Mouse (Mus musculus) CH12.LX (cell line): Measurements from ENCODE around the gene Micu2. TPM values are rescaled to one million over a fixed set of nuclear protein-coding genes. Genes with fewer than 3 reads are reported as not detected.

Source experiments
- DNase-seq: peaks from one replicate; pipeline ENCODE4 v3.0.0-alpha.2; 2013; ENCODE audit errors: extremely low read depth
- H3K27ac ChIP-seq: 2 replicates; pipeline ENCODE4 v1.5.1; 2012; ENCODE audit warnings: low read depth, mild to moderate bottlenecking, control low read depth, moderate library complexity; ENCODE audit not compliant: insufficient read depth
- H3K27me3 ChIP-seq: replicated peaks from 2 replicates; pipeline ENCODE3; 2012; ENCODE audit warnings: inconsistent platforms
- H3K36me3 ChIP-seq, 2 experiments: replicated peaks in 1 of 2; 2 replicates each; pipeline versions ENCODE3 to v1.6.1; 2012; ENCODE audit warnings: inconsistent platforms in 1 of 2, low read length in 1 of 2, mild to moderate bottlenecking in 1 of 2, mixed read lengths in 1 of 2, moderate library complexity in 1 of 2; ENCODE audit not compliant: control insufficient read depth in 1 of 2, insufficient read depth in 1 of 2
- H3K4me1 ChIP-seq, 2 experiments: 2 replicates each; pipeline ENCODE4 v1.6.1; 2012; ENCODE audit warnings: inconsistent platforms in 1 of 2, moderate library complexity in 1 of 2; ENCODE audit not compliant: insufficient read depth in 2 of 2, control insufficient read depth in 1 of 2
- H3K4me2 ChIP-seq: 2 replicates; pipeline ENCODE4 v1.6.1; 2012; ENCODE audit warnings: low read depth, mild to moderate bottlenecking, control low read depth; ENCODE audit not compliant: poor library complexity, insufficient read depth, severe bottlenecking
- H3K4me3 ChIP-seq, 3 experiments: fragments of 150-350 bp in 1 of 3; sonication (generic) in 1 of 3; replicated peaks in 1 of 3; 2 replicates each; pipeline versions ENCODE3 to v1.5.1; 2011 to 2012; ENCODE audit warnings: low read depth in 2 of 3, low read length in 2 of 3, mild to moderate bottlenecking in 2 of 3, moderate library complexity in 2 of 3, control low read depth in 1 of 3, improper control_type of control experiment in 1 of 3, inconsistent platforms in 1 of 3, mixed read lengths in 1 of 3; ENCODE audit not compliant: poor library complexity in 1 of 3
- H3K79me2 ChIP-seq: replicated peaks from 2 replicates; pipeline ENCODE4 v1.6.1; 2012; ENCODE audit warnings: mild to moderate bottlenecking, moderate library complexity; ENCODE audit not compliant: control insufficient read depth, poor library complexity, insufficient read depth, severe bottlenecking; ENCODE audit errors: extremely low read depth
- H3K9ac ChIP-seq: 2 replicates; pipeline ENCODE4 v1.6.1; 2012; ENCODE audit warnings: low read depth, mild to moderate bottlenecking, control low read depth, moderate library complexity; ENCODE audit not compliant: insufficient read depth
- H3K9me3 ChIP-seq: replicated peaks from 2 replicates; pipeline ENCODE3; 2012; ENCODE audit warnings: low read length, inconsistent platforms, mixed read lengths
- BHLHE40 ChIP-seq: IDR thresholded peaks from 2 replicates; pipeline ENCODE4 v1.6.1; 2011; ENCODE audit warnings: mild to moderate bottlenecking, low read depth, low read length, improper control_type of control experiment
- CHD1 ChIP-seq: IDR thresholded peaks from 2 replicates; pipeline ENCODE4 v1.6.1; 2012; ENCODE audit warnings: low read depth, low read length, improper control_type of control experiment, inconsistent platforms
- CHD2 ChIP-seq: IDR thresholded peaks from 2 replicates; pipeline ENCODE4 v1.6.1; 2011; ENCODE audit warnings: low read length, improper control_type of control experiment
- CTCF ChIP-seq, 2 experiments: IDR thresholded peaks in 1 of 2; conservative IDR thresholded peaks in 1 of 2; 2 replicates each; pipeline ENCODE4 v1.5.1; 2011 to 2012; ENCODE audit warnings: low read depth in 2 of 2, low read length in 2 of 2, improper control_type of control experiment in 1 of 2, inconsistent platforms in 1 of 2, mild to moderate bottlenecking in 1 of 2, moderate library complexity in 1 of 2
- E2F4 ChIP-seq: IDR thresholded peaks from 2 replicates; pipeline ENCODE4 v1.6.1; 2011; ENCODE audit warnings: low read depth, low read length, improper control_type of control experiment; ENCODE audit not compliant: insufficient replicate concordance
- ELF1 ChIP-seq: IDR thresholded peaks from 2 replicates; pipeline ENCODE4 v1.6.1; 2014; ENCODE audit warnings: low read depth, mild to moderate bottlenecking, inconsistent platforms, low read length, improper control_type of control experiment
- EP300 ChIP-seq: IDR thresholded peaks from 2 replicates; pipeline ENCODE4 v1.6.1; 2011; ENCODE audit warnings: low read length, improper control_type of control experiment
- ETS1 ChIP-seq: conservative IDR thresholded peaks from 2 replicates; pipeline ENCODE4 v1.6.1; 2012; ENCODE audit warnings: low read depth, mild to moderate bottlenecking, inconsistent platforms, low read length, improper control_type of control experiment, moderate library complexity
- GABPA ChIP-seq: IDR thresholded peaks from 2 replicates; pipeline ENCODE4 v1.6.1; 2012; ENCODE audit warnings: low read depth, low read length, improper control_type of control experiment, inconsistent platforms; ENCODE audit not compliant: insufficient replicate concordance
- HCFC1 ChIP-seq: IDR thresholded peaks from 2 replicates; pipeline ENCODE4 v1.6.1; 2012; ENCODE audit warnings: low read depth, mild to moderate bottlenecking, inconsistent platforms, low read length, improper control_type of control experiment
- IRF4 ChIP-seq: IDR thresholded peaks from 2 replicates; pipeline ENCODE4 v1.6.1; 2014; ENCODE audit warnings: low read depth, mild to moderate bottlenecking, inconsistent platforms, low read length, improper control_type of control experiment
- JUN ChIP-seq: IDR thresholded peaks from 2 replicates; pipeline ENCODE4 v1.6.1; 2011; ENCODE audit warnings: low read depth, mild to moderate bottlenecking, low read length, improper control_type of control experiment, moderate library complexity; ENCODE audit not compliant: insufficient read depth
- JUND ChIP-seq: conservative IDR thresholded peaks from 2 replicates; pipeline ENCODE4 v1.6.1; 2011; ENCODE audit warnings: low read depth, low read length, improper control_type of control experiment
- KAT2A ChIP-seq: IDR thresholded peaks from 2 replicates; pipeline ENCODE4 v1.6.1; 2012; ENCODE audit warnings: low read length, improper control_type of control experiment, inconsistent platforms; ENCODE audit not compliant: insufficient replicate concordance
- MAFK ChIP-seq: IDR thresholded peaks from 2 replicates; pipeline ENCODE4 v1.6.1; 2011; ENCODE audit warnings: low read length, improper control_type of control experiment; ENCODE audit not compliant: insufficient replicate concordance
- MAX ChIP-seq: IDR thresholded peaks from 2 replicates; pipeline ENCODE4 v1.6.1; 2011; ENCODE audit warnings: low read length, improper control_type of control experiment
- MAZ ChIP-seq: IDR thresholded peaks from 2 replicates; pipeline ENCODE4 v1.6.1; 2012; ENCODE audit warnings: low read depth, mild to moderate bottlenecking, inconsistent platforms, low read length, improper control_type of control experiment, moderate library complexity
- MEF2A ChIP-seq: IDR thresholded peaks from 2 replicates; pipeline ENCODE4 v1.6.1; 2014; ENCODE audit warnings: low read depth, mild to moderate bottlenecking, inconsistent platforms, low read length, improper control_type of control experiment, borderline replicate concordance
- MXI1 ChIP-seq: IDR thresholded peaks from 2 replicates; pipeline ENCODE4 v1.6.1; 2011; ENCODE audit warnings: mild to moderate bottlenecking, low read depth, low read length, improper control_type of control experiment
- MYC ChIP-seq: IDR thresholded peaks from 2 replicates; pipeline ENCODE4 v1.6.1; 2011; ENCODE audit warnings: low read depth, mild to moderate bottlenecking, improper control_type of control experiment, low read length
- NELFE ChIP-seq: IDR thresholded peaks from 2 replicates; pipeline ENCODE4 v1.6.1; 2011; ENCODE audit warnings: low read depth, low read length, improper control_type of control experiment
- NRF1 ChIP-seq: IDR thresholded peaks from 2 replicates; pipeline ENCODE4 v1.6.1; 2014; ENCODE audit warnings: low read depth, mild to moderate bottlenecking, inconsistent platforms, low read length, improper control_type of control experiment, moderate library complexity
- PAX5 ChIP-seq: IDR thresholded peaks from 2 replicates; pipeline ENCODE4 v1.6.1; 2012; ENCODE audit warnings: low read length, inconsistent platforms, mixed read lengths
- POLR2A ChIP-seq: IDR thresholded peaks from 2 replicates; pipeline ENCODE4 v1.6.1; 2011; ENCODE audit warnings: low read depth, mild to moderate bottlenecking, improper control_type of control experiment, low read length
- POLR2AphosphoS2 ChIP-seq: IDR thresholded peaks from 2 replicates; pipeline ENCODE4 v1.6.1; 2011; ENCODE audit warnings: low read depth, low read length, improper control_type of control experiment
- RAD21 ChIP-seq: IDR thresholded peaks from 2 replicates; pipeline ENCODE4 v1.6.1; 2011; ENCODE audit warnings: low read depth, mild to moderate bottlenecking, low read length, improper control_type of control experiment, moderate library complexity
- RCOR1 ChIP-seq: conservative IDR thresholded peaks from 2 replicates; pipeline ENCODE4 v1.6.1; 2012; ENCODE audit warnings: low read depth, mild to moderate bottlenecking, inconsistent platforms, low read length, improper control_type of control experiment
- SIN3A ChIP-seq: IDR thresholded peaks from 2 replicates; pipeline ENCODE4 v1.6.1; 2012; ENCODE audit warnings: low read length, improper control_type of control experiment, inconsistent platforms
- SMC3 ChIP-seq: IDR thresholded peaks from 2 replicates; pipeline ENCODE4 v1.6.1; 2011; ENCODE audit warnings: low read depth, low read length, improper control_type of control experiment
- TBP ChIP-seq: conservative IDR thresholded peaks from 2 replicates; pipeline ENCODE4 v1.6.1; 2011; ENCODE audit warnings: low read depth, low read length, improper control_type of control experiment
- TCF12 ChIP-seq: IDR thresholded peaks from 2 replicates; pipeline ENCODE4 v1.6.1; 2014; ENCODE audit warnings: low read depth, mild to moderate bottlenecking, inconsistent platforms, low read length, improper control_type of control experiment
- UBTF ChIP-seq: IDR thresholded peaks from 2 replicates; pipeline ENCODE4 v1.6.1; 2012; ENCODE audit warnings: low read depth, mild to moderate bottlenecking, inconsistent platforms, low read length, improper control_type of control experiment, moderate library complexity
- USF1 ChIP-seq: IDR thresholded peaks from 2 replicates; pipeline ENCODE4 v1.6.1; 2014; ENCODE audit warnings: low read depth, mild to moderate bottlenecking, inconsistent platforms, low read length, improper control_type of control experiment
- USF2 ChIP-seq: conservative IDR thresholded peaks from 2 replicates; pipeline ENCODE4 v1.6.1; 2011; ENCODE audit warnings: low read depth, low read length, improper control_type of control experiment
- ZC3H11A ChIP-seq: IDR thresholded peaks from 2 replicates; pipeline ENCODE4 v1.6.1; 2012; ENCODE audit warnings: low read depth, mild to moderate bottlenecking, inconsistent platforms, low read length, improper control_type of control experiment
- ZKSCAN1 ChIP-seq: IDR thresholded peaks from 2 replicates; pipeline ENCODE4 v1.6.1; 2012; ENCODE audit warnings: low read depth, inconsistent platforms, low read length, improper control_type of control experiment, borderline replicate concordance
- ZMIZ1 ChIP-seq: IDR thresholded peaks from 2 replicates; pipeline ENCODE4 v1.6.1; 2012; ENCODE audit warnings: low read depth, mild to moderate bottlenecking, inconsistent platforms, low read length, improper control_type of control experiment
- ZNF384 ChIP-seq: IDR thresholded peaks from 2 replicates; pipeline ENCODE4 v1.6.1; 2012; ENCODE audit warnings: low read depth, low read length, improper control_type of control experiment, inconsistent platforms
- dilution Hi-C: fragments of 300-500 bp; cut with MboI; formaldehyde crosslinking; loops from 2 replicates; pipeline ENCODE4 v1.14.3; 2020; ENCODE audit warnings: low sequenced_read_pairs; ENCODE audit not compliant: extremely low pct_unique_long_range_greater_than_20kb, extremely low pct_ligation_motif_present
- in situ Hi-C: fragments of 300-500 bp; cut with MboI; formaldehyde crosslinking; loops from 3 replicates; pipeline ENCODE4 v1.14.3; 2019; ENCODE audit warnings: low sequenced_read_pairs, low pct_ligation_motif_present, low pct_unique_long_range_greater_than_20kb, mixed read lengths
- polyA plus RNA-seq: library from polyadenylated mRNA; unstranded; fragments of >175 nt; gene quantifications from 2 replicates; pipeline ENCODE4 v1.2.1, GENCODE M21; 2012; ENCODE audit warnings: low read depth; ENCODE audit not compliant: insufficient read length
- total RNA-seq, 2 experiments: library from RNA; depleted of rRNA; stranded (reverse); fragments of 300-350 nt in 1 of 2; fragments of >200 nt in 1 of 2; gene quantifications; 2 replicates each; pipeline ENCODE4 v1.2.3; 2012 to 2014

Gene Micu2
- total and polyA plus RNA-seq, 3 experiments: 39.8 to 62.5 (median 52.7) TPM

- Histone ChIP-seq H3K9me3 (no peaks in the 10 kb centered on the region), H3K36me3 (peaks cover 0 to 6% of the 10 kb centered on the region in 2 experiments), H3K4me1 (peaks cover 5 to 20% of the 10 kb centered on the region in 2 experiments), H3K4me2 (peak overlapping the region; percentile 30), H3K4me3 (peak overlapping the region in 2 of 3 experiments; percentile 27 to 43), H3K9ac (peak overlapping the region; percentile 45), H3K79me2 (no peaks in the 10 kb centered on the region), H3K27ac (no peak overlapping the region), H3K27me3 (no peaks in the 10 kb centered on the region)
- dilution Hi-C loops (no loop called here), in situ Hi-C loops (loop anchor here (25.0 kb wide), 1 partner anchor 523 kb away; the partner anchor contains the start of gene Cryl1)
- no peak for TF ChIP-seq USF2
- TF ChIP-seq ELF1: peak; percentile 73
- TF ChIP-seq ZKSCAN1: no peak
- TF ChIP-seq MAZ: peak; percentile 57; the same call in 1 of the 2 replicates
- TF ChIP-seq MXI1: peak; percentile 94
- no peak for TF ChIP-seq ETS1
- TF ChIP-seq JUND: 0 out of 2 replicates have a peak, but pooled peaks have one; percentile 18
- TF ChIP-seq MYC: peak; percentile 88
- 0 out of 2 replicates have a peak, but pooled peaks have one; percentile 23 for TF ChIP-seq BHLHE40
- no peak for TF ChIP-seq KAT2A
- TF ChIP-seq UBTF: no peak
- TF ChIP-seq RAD21: peak; percentile 95
- peak; percentile 57 for TF ChIP-seq ZNF384
- TF ChIP-seq SMC3: peak; percentile 88
- peak; percentile 72 for TF ChIP-seq POLR2A
- peak; percentile 58; the same call in 1 of the 2 replicates for TF ChIP-seq RCOR1
- TF ChIP-seq CTCF (conservative IDR thresholded peaks at IDR 0.05 in 1 of 2, IDR thresholded peaks at IDR 0.05 in 1 of 2; ENCODE audit: low read depth in 2 of 2, low read length in 2 of 2): peak in 1 of 2 experiments; percentile 93; a peak in 2 of 4 replicates
- peak; percentile 84 for TF ChIP-seq MAX
- TF ChIP-seq ZC3H11A: peak; percentile 62
- TF ChIP-seq IRF4: peak; percentile 86
- no peak for TF ChIP-seq E2F4
- TF ChIP-seq GABPA: no peak
- TF ChIP-seq SIN3A: peak; percentile 91
- no peak for TF ChIP-seq NRF1
- no peak for TF ChIP-seq PAX5
- no peak for TF ChIP-seq MAFK
- TF ChIP-seq TBP: peak; percentile 56; the same call in 1 of the 2 replicates
- peak; percentile 59; the same call in 1 of the 2 replicates for TF ChIP-seq MEF2A
- TF ChIP-seq EP300: no peak
- TF ChIP-seq NELFE: peak; percentile 54; the same call in 1 of the 2 replicates
- no peak; the same call in 1 of the 2 replicates for TF ChIP-seq POLR2AphosphoS2
- TF ChIP-seq ZMIZ1: no peak; the same call in 1 of the 2 replicates
- TF ChIP-seq USF1: no peak
- TF ChIP-seq CHD2: no peak
- peak; percentile 73; the same call in 1 of the 2 replicates for TF ChIP-seq TCF12
- peak; percentile 75; the same call in 1 of the 2 replicates for TF ChIP-seq CHD1
- peak; percentile 52 for TF ChIP-seq HCFC1
- TF ChIP-seq JUN: no peak
- TF ChIP-seq, all 38 proteins: peak for 22
- peak; percentile 94 for DNase-seq
Measured at GRCm38 (mm10) chr14:57910501-57911068, 88.5 kb downstream of the Micu2 start.
